Mouse (Mus musculus): Measurements from ENCODE around the gene Serinc5. TPM values are rescaled to one million over a fixed set of nuclear protein-coding genes. Genes with fewer than 3 reads are reported as not detected.

The Serinc5 gene
- polyA plus RNA-seq, 1 experiment from 2014 or later = 20.8 TPM

- Histone ChIP-seq H3K27me3 (no peaks in the 10 kb centered on the region), H3K4me3 (no peak overlapping the region), H3K36me3 (no peaks in the 10 kb centered on the region), H3K9me3 (no peaks in the 10 kb centered on the region), H3K4me2 (no peak overlapping the region), H3K27ac (replicated peaks) (no peak overlapping the region), H3K4me1 (replicated peaks) (peaks cover 13% of the 10 kb centered on the region), H3K9ac (no peak overlapping the region)
- 78% methylated on average over 2 of the region's 2 CpGs for WGBS
- no peak for ATAC-seq (ENCODE audit: low read depth)
Observed at GRCm38 (mm10) chr13:92650956-92651355, 40.1 kb downstream of the Serinc5 start.

GRCm38 (mm10) chr13:92652498-92652897 is 41.6 kb downstream of the Serinc5 start:
- Histone ChIP-seq H3K9ac (no peak overlapping the region), H3K9me3 (no peaks in the 10 kb centered on the region), H3K36me3 (no peaks in the 10 kb centered on the region), H3K4me3 (no peak overlapping the region), H3K27ac (replicated peaks) (no peak overlapping the region), H3K4me1 (replicated peaks) (peaks cover 13% of the 10 kb centered on the region), H3K4me2 (no peak overlapping the region), H3K27me3 (no peaks in the 10 kb centered on the region)
- no peak for ATAC-seq (ENCODE audit: low read depth)
- 80% methylated on average over 2 of the region's 2 CpGs for WGBS

GRCm38 (mm10) chr13:92653283-92653682 is 42.4 kb downstream of the Serinc5 start:
- Histone ChIP-seq H3K4me2 (no peak overlapping the region), H3K9me3 (no peaks in the 10 kb centered on the region), H3K9ac (no peak overlapping the region), H3K27me3 (no peaks in the 10 kb centered on the region), H3K4me3 (no peak overlapping the region), H3K36me3 (no peaks in the 10 kb centered on the region), H3K4me1 (replicated peaks) (peaks cover 13% of the 10 kb centered on the region), H3K27ac (replicated peaks) (no peak overlapping the region)
- ATAC-seq (ENCODE audit: low read depth) = no peak
- WGBS = 42% methylated on average over 5 of the region's 5 CpGs

GRCm38 (mm10) chr13:92656815-92657513 is 46.1 kb downstream of the Serinc5 start:
- Histone ChIP-seq H3K9me3 (no peaks in the 10 kb centered on the region), H3K4me3 (no peak overlapping the region), H3K4me2 (no peak overlapping the region), H3K27ac (replicated peaks) (no peak overlapping the region), H3K4me1 (replicated peaks) (peaks cover 10% of the 10 kb centered on the region), H3K9ac (no peak overlapping the region), H3K36me3 (peaks cover 11% of the 10 kb centered on the region), H3K27me3 (no peaks in the 10 kb centered on the region)
- no peak for ATAC-seq (ENCODE audit: low read depth)
- WGBS = 86% methylated on average over 4 of the region's 4 CpGs

- no peaks in the 10 kb centered on the region for H3K9me3 ChIP-seq
- ATAC-seq (ENCODE audit: low read depth) = no peak
- peaks cover 14% of the 10 kb centered on the region for H3K36me3 ChIP-seq
- H3K4me3 ChIP-seq = no peak overlapping the region
- H3K9ac ChIP-seq = no peak overlapping the region
- peaks cover 10% of the 10 kb centered on the region for H3K4me1 ChIP-seq (replicated peaks)
- no peaks in the 10 kb centered on the region for H3K27me3 ChIP-seq
- no peak overlapping the region for H3K4me2 ChIP-seq
- 89% methylated on average over 3 of the region's 3 CpGs for WGBS
- no peak overlapping the region for H3K27ac ChIP-seq (replicated peaks)
Observed at GRCm38 (mm10) chr13:92659611-92660010, 48.7 kb downstream of the Serinc5 start.

- Histone ChIP-seq H3K9ac (no peak overlapping the region), H3K4me2 (no peak overlapping the region), H3K4me3 (no peak overlapping the region), H3K27ac (replicated peaks) (no peak overlapping the region), H3K9me3 (no peaks in the 10 kb centered on the region), H3K4me1 (replicated peaks) (peaks cover 10% of the 10 kb centered on the region), H3K27me3 (no peaks in the 10 kb centered on the region), H3K36me3 (peaks cover 14% of the 10 kb centered on the region)
- WGBS = 59% methylated on average over 8 of the region's 8 CpGs
- ATAC-seq (ENCODE audit: low read depth) = no peak
Observed at GRCm38 (mm10) chr13:92662555-92663286, 51.8 kb downstream of the Serinc5 start.

GRCm38 (mm10) chr13:92665008-92665407 is 54.1 kb downstream of the Serinc5 start:
- H3K4me1 ChIP-seq (replicated peaks) = peaks cover 10% of the 10 kb centered on the region
- H3K4me2 ChIP-seq = no peak overlapping the region
- no peaks in the 10 kb centered on the region for H3K27me3 ChIP-seq
- no peak overlapping the region for H3K9ac ChIP-seq
- WGBS = 87% methylated on average over 4 of the region's 4 CpGs
- ATAC-seq (ENCODE audit: low read depth) = no peak
- H3K4me3 ChIP-seq = no peak overlapping the region
- H3K9me3 ChIP-seq = no peaks in the 10 kb centered on the region
- no peak overlapping the region for H3K27ac ChIP-seq (replicated peaks)
- H3K36me3 ChIP-seq = peaks cover 14% of the 10 kb centered on the region

GRCm38 (mm10) chr13:92668214-92668985 is 57.5 kb downstream of the Serinc5 start:
- no peak overlapping the region for H3K9ac ChIP-seq
- H3K36me3 ChIP-seq = no peaks in the 10 kb centered on the region
- no peaks in the 10 kb centered on the region; the same call in 1 of the 2 replicates for H3K4me1 ChIP-seq (replicated peaks)
- whole genome bisulfite sequencing = 95% methylated on average over 6 of the region's 6 CpGs
- no peak for ATAC-seq (ENCODE audit: low read depth)
- H3K27me3 ChIP-seq = no peaks in the 10 kb centered on the region
- no peaks in the 10 kb centered on the region for H3K9me3 ChIP-seq
- H3K27ac ChIP-seq (replicated peaks) = no peak overlapping the region
- H3K4me2 ChIP-seq = no peak overlapping the region
- H3K4me3 ChIP-seq = no peak overlapping the region

- Histone ChIP-seq H3K4me3 (no peak overlapping the region), H3K9ac (no peak overlapping the region), H3K4me2 (no peak overlapping the region), H3K4me1 (replicated peaks) (peaks cover 12% of the 10 kb centered on the region), H3K9me3 (no peaks in the 10 kb centered on the region), H3K36me3 (no peaks in the 10 kb centered on the region), H3K27ac (replicated peaks) (no peak overlapping the region), H3K27me3 (no peaks in the 10 kb centered on the region)
- no peak for ATAC-seq (ENCODE audit: low read depth)
- 89% methylated on average over 1 of the region's 1 CpGs for WGBS
Observed at GRCm38 (mm10) chr13:92671727-92672126, 60.8 kb downstream of the Serinc5 start.

GRCm38 (mm10) chr13:92674676-92675075 is 63.8 kb downstream of the Serinc5 start:
- Histone ChIP-seq H3K27ac (replicated peaks) (no peak overlapping the region), H3K27me3 (no peaks in the 10 kb centered on the region), H3K36me3 (no peaks in the 10 kb centered on the region), H3K4me2 (no peak overlapping the region), H3K9me3 (no peaks in the 10 kb centered on the region), H3K9ac (no peak overlapping the region), H3K4me1 (replicated peaks) (peaks cover 22% of the 10 kb centered on the region), H3K4me3 (no peak overlapping the region)
- no peak for ATAC-seq (ENCODE audit: low read depth)
- 69% methylated on average over 2 of the region's 2 CpGs for WGBS

- Histone ChIP-seq H3K4me2 (no peak overlapping the region), H3K4me3 (no peak overlapping the region), H3K4me1 (replicated peaks) (peaks cover 23% of the 10 kb centered on the region), H3K9me3 (no peaks in the 10 kb centered on the region), H3K9ac (no peak overlapping the region), H3K36me3 (no peaks in the 10 kb centered on the region), H3K27me3 (no peaks in the 10 kb centered on the region), H3K27ac (replicated peaks) (no peak overlapping the region)
- WGBS = 72% methylated on average over 3 of the region's 3 CpGs
- ATAC-seq (ENCODE audit: low read depth) = no peak
Observed at GRCm38 (mm10) chr13:92675308-92675707, 64.4 kb downstream of the Serinc5 start.
